Mouse (Mus musculus): ENCODE measurements at regions not wholly inside any gene's neighbourhood (a gene's known extent, or its start where the extent isn't known, plus 50 kb on each side); places are given as distances from the start of the nearest gene placed in this dataset.

GRCm38 (mm10) chr9:73258171-73258570, 144.9 kb downstream of the Rsl24d1 start:
- no peak for TF ChIP-seq CTCF (IDR thresholded peaks at IDR 0.05; ENCODE audit: insufficient read depth, low read depth, low read length)
- no peak for TF ChIP-seq POLR2A (IDR thresholded peaks at IDR 0.05; ENCODE audit: insufficient read depth, low read depth, low read length)
